ENCODE assay signal across 34 mouse cellular contexts in genomic region chr11:87860426-87860825, GRCm38 (mm10). TPM values are rescaled to one million over a fixed set of nuclear protein-coding genes. Genes with fewer than 3 reads are reported as not detected.
DNase-seq lines count a peak whose midpoint lies in the region; ATAC-seq lines count a peak whose summit lies in the region.
"Had no signal": no experiment of that assay in that cellular context is flagged by ENCODE, and none has a peak within 500 bp of the region (broad histone marks: within the 10 kb centered on the region; RNA-seq: fewer than 3 reads in every experiment).

No protein-coding gene starts in this region.

- 84% methylated on average over 9 of the region's 9 CpGs for WGBS in forebrain, embryonic 11.5 days
- WGBS in forebrain, embryonic 13.5 days: 85% methylated on average over 9 of the region's 9 CpGs
- WGBS in midbrain, embryonic 13.5 days: 57% methylated on average over 9 of the region's 9 CpGs

- H3K4me3 ChIP-seq in forebrain, embryonic 11.5 days (ENCODE audit: low read depth, low read length): no peak overlapping the region
- no peak overlapping the region for H3K4me3 ChIP-seq in forebrain, embryonic 13.5 days
- no peak overlapping the region for H3K4me3 ChIP-seq in midbrain, embryonic 13.5 days (replicated peaks)
- H3K4me3 ChIP-seq: embryonic facial prominence, embryonic 10.5 days; embryonic facial prominence, embryonic 13.5 days; erythroblast, embryonic 14.5 days; heart, embryonic 12.5 days; heart, embryonic 15.5 days; hindbrain, embryonic 10.5 days; hindbrain, embryonic 13.5 days had no signal

- no peaks in the 10 kb centered on the region; the same call in 1 of the 2 replicates for H3K36me3 ChIP-seq in forebrain, embryonic 11.5 days (ENCODE audit: control insufficient read depth, insufficient read depth, low read length)
- H3K36me3 ChIP-seq in forebrain, embryonic 13.5 days (ENCODE audit: poor library complexity, severe bottlenecking): peaks cover 53% of the 10 kb centered on the region
- peaks cover 69% of the 10 kb centered on the region for H3K36me3 ChIP-seq in midbrain, embryonic 13.5 days
- H3K36me3 ChIP-seq: heart, embryonic 15.5 days had no signal

- H3K9ac ChIP-seq in forebrain, embryonic 11.5 days (ENCODE audit: low read length): no peak overlapping the region
- no peak overlapping the region for H3K9ac ChIP-seq in forebrain, embryonic 13.5 days
- no peak overlapping the region for H3K9ac ChIP-seq in midbrain, embryonic 13.5 days (replicated peaks)
- H3K9ac ChIP-seq: embryonic facial prominence, embryonic 13.5 days; forebrain, postnatal 0 days; heart, embryonic 12.5 days; heart, embryonic 15.5 days; hindbrain, embryonic 13.5 days had no signal

- no peak overlapping the region for H3K4me2 ChIP-seq in forebrain, embryonic 11.5 days (ENCODE audit: low read depth, low read length, severe bottlenecking)
- no peak overlapping the region for H3K4me2 ChIP-seq in forebrain, embryonic 13.5 days
- no peak overlapping the region for H3K4me2 ChIP-seq in midbrain, embryonic 13.5 days (replicated peaks)
- H3K4me2 ChIP-seq: embryonic facial prominence, embryonic 13.5 days; heart, embryonic 12.5 days; heart, embryonic 15.5 days; hindbrain, embryonic 13.5 days had no signal

- ATAC-seq in forebrain, embryonic 11.5 days (replicated peaks; ENCODE audit: low FRiP score): no peak
- ATAC-seq in forebrain, embryonic 13.5 days: no peak
- no peak for ATAC-seq in midbrain, embryonic 13.5 days
- ATAC-seq: activated CD4-positive, CD25-positive, alpha-beta regulatory T cell, adult 4 months; forebrain, embryonic 14.5 days; forebrain, postnatal 0 days; hindbrain, embryonic 16.5 days; intestine, postnatal 0 days; Patski had no signal

- no peaks in the 10 kb centered on the region for H3K9me3 ChIP-seq in forebrain, embryonic 11.5 days (ENCODE audit: control insufficient read depth, low read length)
- H3K9me3 ChIP-seq in forebrain, embryonic 13.5 days (replicated peaks): no peaks in the 10 kb centered on the region
- no peaks in the 10 kb centered on the region for H3K9me3 ChIP-seq in midbrain, embryonic 13.5 days
- H3K9me3 ChIP-seq: embryonic facial prominence, embryonic 10.5 days; embryonic facial prominence, embryonic 13.5 days; G1E; heart, embryonic 12.5 days; heart, embryonic 15.5 days; hindbrain, embryonic 10.5 days; hindbrain, embryonic 13.5 days had no signal

- peak; percentile 40 for DNase-seq in forebrain, embryonic 11.5 days (ENCODE audit: low spot score)
- peak; percentile 50 for DNase-seq in R1 (ENCODE audit: low read depth, low spot score)
- peak; percentile 50 for DNase-seq in induced T-regulatory cell, adult 2 months (ENCODE audit: low read depth)
- DNase-seq in embryo, embryonic 11 days: no peak
- DNase-seq: adrenal gland, adult 8-10 months; adrenal gland, postnatal 25 days; B cell, adult 2 months; cerebellum, adult 18-20 months; cerebellum, adult 9-10 months; cerebellum, postnatal 25 days; forebrain, postnatal 0 days; gastrocnemius, postnatal 25 days; heart, adult 18-20 months; heart, postnatal 10 days; heart, postnatal 36 days; kidney, adult 2 months had no signal

- H3K27ac ChIP-seq in forebrain, embryonic 11.5 days (ENCODE audit: low read depth, low read length): no peak overlapping the region
- no peak overlapping the region for H3K27ac ChIP-seq in forebrain, embryonic 13.5 days
- no peak overlapping the region for H3K27ac ChIP-seq in midbrain, embryonic 13.5 days
- H3K27ac ChIP-seq: embryonic facial prominence, embryonic 10.5 days; embryonic facial prominence, embryonic 13.5 days; heart, embryonic 15.5 days; hindbrain, embryonic 10.5 days; hindbrain, embryonic 13.5 days had no signal

- no peaks in the 10 kb centered on the region for H3K27me3 ChIP-seq in forebrain, embryonic 11.5 days (ENCODE audit: control insufficient read depth, insufficient read depth, low read length)
- H3K27me3 ChIP-seq in forebrain, embryonic 13.5 days: no peaks in the 10 kb centered on the region
- no peaks in the 10 kb centered on the region for H3K27me3 ChIP-seq in midbrain, embryonic 13.5 days
- H3K27me3 ChIP-seq: CH12.LX; embryonic facial prominence, embryonic 13.5 days; heart, embryonic 12.5 days; heart, embryonic 15.5 days; hindbrain, embryonic 13.5 days had no signal

- no peaks in the 10 kb centered on the region for H3K4me1 ChIP-seq in forebrain, embryonic 11.5 days (replicated peaks; ENCODE audit: control insufficient read depth, insufficient read depth, low read length)
- no peaks in the 10 kb centered on the region for H3K4me1 ChIP-seq in forebrain, embryonic 13.5 days
- H3K4me1 ChIP-seq in midbrain, embryonic 13.5 days (replicated peaks): no peaks in the 10 kb centered on the region
- H3K4me1 ChIP-seq: embryonic facial prominence, embryonic 13.5 days; hindbrain, embryonic 13.5 days had no signal

RNA-seq across cellular contexts. Expression of gene Mks1, which starts 7.4 kb away (rescaled TPM):
- polyA plus RNA-seq in forebrain, embryonic 11.5 days (2014; fragmentation: Nextera tagmentation; extraction: Ambion mirVana): 15.6 and 17.2 TPM in 2 replicates
- polyA plus RNA-seq in forebrain, embryonic 13.5 days (2015; fragmentation: Nextera tagmentation; extraction: Ambion mirVana): 11.8 and 15.5 TPM in 2 replicates
- polyA plus RNA-seq in midbrain, embryonic 13.5 days (2015; fragmentation: Nextera tagmentation; extraction: Ambion mirVana): 12.4 and 15.8 TPM in 2 replicates

RNA-seq across cellular contexts. Expression of gene Epx, which starts 14.9 kb away (rescaled TPM):
- polyA plus RNA-seq in forebrain, embryonic 11.5 days (2014; fragmentation: Nextera tagmentation; extraction: Ambion mirVana): 0.07 TPM in 1 of 2 replicates, not detected in the other
- not detected in 2 replicates for polyA plus RNA-seq in forebrain, embryonic 13.5 days (2015; fragmentation: Nextera tagmentation; extraction: Ambion mirVana)
- polyA plus RNA-seq in midbrain, embryonic 13.5 days (2015; fragmentation: Nextera tagmentation; extraction: Ambion mirVana): 0.10 and 0.16 TPM in 2 replicates
- polyA plus RNA-seq: activated CD4-positive, CD25-positive, alpha-beta regulatory T cell, adult 4 months; embryonic facial prominence, embryonic 10.5 days; G1E; hindbrain, embryonic 10.5 days; hindbrain, embryonic 13.5 days; intestine, postnatal 0 days; kidney, adult 2 months; Patski had no signal

RNA-seq across cellular contexts. Expression of gene Olfr462, which starts 31.6 kb away (rescaled TPM):
- polyA plus RNA-seq in forebrain, embryonic 11.5 days (2014; fragmentation: Nextera tagmentation; extraction: Ambion mirVana): not detected in 2 replicates
- not detected in 2 replicates for polyA plus RNA-seq in forebrain, embryonic 13.5 days (2015; fragmentation: Nextera tagmentation; extraction: Ambion mirVana)
- not detected in 2 replicates for polyA plus RNA-seq in midbrain, embryonic 13.5 days (2015; fragmentation: Nextera tagmentation; extraction: Ambion mirVana)
- polyA plus RNA-seq: activated CD4-positive, CD25-positive, alpha-beta regulatory T cell, adult 4 months; embryonic facial prominence, embryonic 10.5 days; embryonic facial prominence, embryonic 13.5 days; erythroblast, embryonic 14.5 days; forebrain, embryonic 14.5 days; forebrain, postnatal 0 days; G1E; gonadal fat pad, adult 2 months; heart, embryonic 12.5 days; heart, embryonic 15.5 days; hindbrain, embryonic 10.5 days; hindbrain, embryonic 13.5 days; hindbrain, embryonic 16.5 days; intestine, embryonic 14.5 days; intestine, postnatal 0 days; kidney, adult 2 months; Patski had no signal

RNA-seq across cellular contexts. Expression of gene Lpo, which starts 32.3 kb away (rescaled TPM):
- 0.28 and 1.0 TPM in 2 replicates for polyA plus RNA-seq in forebrain, embryonic 11.5 days (2014; fragmentation: Nextera tagmentation; extraction: Ambion mirVana)
- polyA plus RNA-seq in forebrain, embryonic 13.5 days (2015; fragmentation: Nextera tagmentation; extraction: Ambion mirVana): 0.18 and 0.26 TPM in 2 replicates
- 0.49 and 0.54 TPM in 2 replicates for polyA plus RNA-seq in midbrain, embryonic 13.5 days (2015; fragmentation: Nextera tagmentation; extraction: Ambion mirVana)
- polyA plus RNA-seq: activated CD4-positive, CD25-positive, alpha-beta regulatory T cell, adult 4 months; erythroblast, embryonic 14.5 days; G1E; heart, embryonic 12.5 days; Patski had no signal

RNA-seq across cellular contexts. Expression of gene Olfr463, which starts 36.8 kb away (rescaled TPM):
- polyA plus RNA-seq in forebrain, embryonic 11.5 days (2014; fragmentation: Nextera tagmentation; extraction: Ambion mirVana): not detected in 2 replicates
- polyA plus RNA-seq in forebrain, embryonic 13.5 days (2015; fragmentation: Nextera tagmentation; extraction: Ambion mirVana): not detected in 2 replicates
- polyA plus RNA-seq in midbrain, embryonic 13.5 days (2015; fragmentation: Nextera tagmentation; extraction: Ambion mirVana): not detected in 2 replicates
- polyA plus RNA-seq: activated CD4-positive, CD25-positive, alpha-beta regulatory T cell, adult 4 months; embryonic facial prominence, embryonic 10.5 days; embryonic facial prominence, embryonic 13.5 days; erythroblast, embryonic 14.5 days; forebrain, embryonic 14.5 days; forebrain, postnatal 0 days; G1E; gonadal fat pad, adult 2 months; heart, embryonic 12.5 days; heart, embryonic 15.5 days; hindbrain, embryonic 10.5 days; hindbrain, embryonic 13.5 days; hindbrain, embryonic 16.5 days; intestine, embryonic 14.5 days; intestine, postnatal 0 days; kidney, adult 2 months; Patski had no signal
